ENCODE assay signal across 8 mouse cellular contexts in the genomic region with DNA sequence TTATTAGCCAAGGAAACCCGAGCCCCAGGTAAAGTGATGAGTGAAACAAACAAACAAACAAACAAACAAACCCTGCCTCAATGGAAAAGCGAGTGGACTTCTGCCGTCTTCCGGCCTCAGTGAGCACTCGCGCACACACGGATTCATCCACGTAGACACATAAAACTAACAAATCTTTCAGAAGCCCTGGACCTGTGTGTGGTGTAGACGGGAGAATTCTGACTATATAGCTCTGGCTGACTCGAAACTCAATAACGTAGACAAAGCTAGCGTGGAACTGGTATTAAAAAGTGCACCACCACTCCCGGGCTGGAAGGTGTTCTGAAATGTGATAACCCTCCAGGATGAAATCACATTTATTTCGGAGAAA. TPM values are rescaled to one million over a fixed set of nuclear protein-coding genes. Genes with fewer than 3 reads are reported as not detected.
DNase-seq lines count a peak whose midpoint lies in the region; ATAC-seq and TF ChIP-seq lines count a peak whose summit lies in the region.

No protein-coding gene starts in this region.

- intact Hi-C loops in gastrocnemius, adult 2 months (cut with DNase I) = loop anchor here (5.0 to 10.0 kb wide), 2 partner anchors 73 to 120 kb away; a partner anchor contains a TSS

- H3K9me3 ChIP-seq in intestine, embryonic 14.5 days (ENCODE audit: control insufficient read depth, low read length) = no peaks in the 10 kb centered on the region
- no peaks in the 10 kb centered on the region for H3K9me3 ChIP-seq in midbrain, embryonic 13.5 days

- H3K9ac ChIP-seq in intestine, embryonic 14.5 days (ENCODE audit: low read length) = peak overlapping the region; percentile 68
- peak overlapping the region; percentile 73 for H3K9ac ChIP-seq in midbrain, embryonic 13.5 days (replicated peaks)

- under 1% methylated on average over 14 of the region's 14 CpGs for WGBS in intestine, embryonic 14.5 days
- 0% methylated on average over 14 of the region's 14 CpGs for WGBS in midbrain, embryonic 13.5 days

- H3K4me1 ChIP-seq in intestine, embryonic 14.5 days (replicated peaks; ENCODE audit: control insufficient read depth, insufficient read depth, low read length) = peaks cover 10% of the 10 kb centered on the region
- H3K4me1 ChIP-seq in midbrain, embryonic 13.5 days (replicated peaks) = peaks cover 20% of the 10 kb centered on the region

- peak overlapping the region; percentile 89 for H3K4me3 ChIP-seq in gastrocnemius, adult 2 months
- peak overlapping the region; percentile 77 for H3K4me3 ChIP-seq in intestine, embryonic 14.5 days (ENCODE audit: low read depth, low read length)
- peak overlapping the region; percentile 90 for H3K4me3 ChIP-seq in midbrain, embryonic 13.5 days (replicated peaks)

- H3K4me2 ChIP-seq in intestine, embryonic 14.5 days (ENCODE audit: low read length) = peak overlapping the region; percentile 94
- H3K4me2 ChIP-seq in midbrain, embryonic 13.5 days (replicated peaks) = peak overlapping the region; percentile 88

- peak; percentile 25 for DNase-seq in gastrocnemius, adult 2 months
- DNase-seq in gastrocnemius, adult 18-20 months (ENCODE audit: low spot score) = no peak
- DNase-seq in urinary bladder, postnatal 14 days (ENCODE audit: low spot score) = peak; percentile 11
- DNase-seq in urinary bladder, postnatal 4 days (ENCODE audit: low spot score in 2 of 2) = no peak
- no peak for DNase-seq in intestine, embryonic 14.5 days (ENCODE audit: low spot score)
- DNase-seq in adrenal gland, adult (ENCODE audit: inconsistent age in 2 of 2, low spot score in 1 of 2) = no peak
- no peak for DNase-seq in frontal cortex, postnatal 36 days (ENCODE audit: low spot score in 2 of 2)

- no peaks in the 10 kb centered on the region for H3K36me3 ChIP-seq in intestine, embryonic 14.5 days (ENCODE audit: control insufficient read depth, insufficient read depth, low read length)
- no peaks in the 10 kb centered on the region for H3K36me3 ChIP-seq in midbrain, embryonic 13.5 days

- H3K27me3 ChIP-seq in intestine, embryonic 14.5 days (replicated peaks; ENCODE audit: control insufficient read depth, insufficient read depth, low read length) = no peaks in the 10 kb centered on the region
- no peaks in the 10 kb centered on the region for H3K27me3 ChIP-seq in midbrain, embryonic 13.5 days

- TF ChIP-seq CTCF in gastrocnemius, adult 2 months (IDR thresholded peaks at IDR 0.05) = peak; percentile 48

- H3K27ac ChIP-seq in gastrocnemius, adult 2 months = peak overlapping the region; percentile 86
- H3K27ac ChIP-seq in intestine, embryonic 14.5 days (ENCODE audit: low read depth) = peak overlapping the region; percentile 88
- peak overlapping the region; percentile 35; the same call in 1 of the 2 replicates for H3K27ac ChIP-seq in midbrain, embryonic 13.5 days

- ATAC-seq in intestine, embryonic 14.5 days (replicated peaks; ENCODE audit: low FRiP score, low TSS enrichment, low read depth) = peak; percentile 44; the same call in 1 of the 2 replicates
- peak; percentile 78 for ATAC-seq in midbrain, embryonic 13.5 days

RNA-seq across cellular contexts. Expression of a gene that starts 0.4 kb away (rescaled TPM):
- total RNA-seq in gastrocnemius, adult 2 months (2021) = 1 to 10 TPM; 1.1 to 1.2 TPM
- total RNA-seq in gastrocnemius, adult 18-20 months (2021) = 1 to 10 TPM; 1.6 to 1.7 TPM
- polyA plus RNA-seq in intestine, embryonic 14.5 days (2014; fragmentation: Nextera tagmentation; extraction: Ambion mirVana) = 13.1 and 14.9 TPM in 2 replicates
- polyA plus RNA-seq in midbrain, embryonic 13.5 days (2015; fragmentation: Nextera tagmentation; extraction: Ambion mirVana) = 9.9 and 10.2 TPM in 2 replicates

RNA-seq across cellular contexts. Expression of a gene that starts 18.0 kb away (rescaled TPM):
- 10 to 100 TPM in 1 of 2 experiments, 1 to 10 TPM in 1; 8.8 to 11.0 TPM for total RNA-seq in gastrocnemius, adult 2 months (2021)
- total RNA-seq in gastrocnemius, adult 18-20 months (2021) = 1 to 10 TPM; 5.9 to 7.7 TPM
- 17.8 and 19.9 TPM in 2 replicates for polyA plus RNA-seq in intestine, embryonic 14.5 days (2014; fragmentation: Nextera tagmentation; extraction: Ambion mirVana)
- 6.0 and 9.9 TPM in 2 replicates for polyA plus RNA-seq in midbrain, embryonic 13.5 days (2015; fragmentation: Nextera tagmentation; extraction: Ambion mirVana)

RNA-seq across cellular contexts. Expression of a gene that starts 27.7 kb away (rescaled TPM):
- 1 to 10 TPM; 4.4 to 5.0 TPM for total RNA-seq in gastrocnemius, adult 2 months (2021)
- total RNA-seq in gastrocnemius, adult 18-20 months (2021) = 1 to 10 TPM; 3.6 to 4.2 TPM
- polyA plus RNA-seq in intestine, embryonic 14.5 days (2014; fragmentation: Nextera tagmentation; extraction: Ambion mirVana) = 8.5 and 12.9 TPM in 2 replicates
- polyA plus RNA-seq in midbrain, embryonic 13.5 days (2015; fragmentation: Nextera tagmentation; extraction: Ambion mirVana) = 22.8 and 23.4 TPM in 2 replicates

RNA-seq across cellular contexts. Expression of a gene that starts 48.1 kb away (rescaled TPM):
- total RNA-seq in gastrocnemius, adult 2 months (2021) = under 1 TPM in 1 of 2 experiments, not detected in 1; 0.17 TPM
- under 1 TPM in 1 of 2 experiments, not detected in 1; 0.59 TPM for total RNA-seq in gastrocnemius, adult 18-20 months (2021)
- polyA plus RNA-seq in intestine, embryonic 14.5 days (2014; fragmentation: Nextera tagmentation; extraction: Ambion mirVana) = 0.73 and 0.78 TPM in 2 replicates
- polyA plus RNA-seq in midbrain, embryonic 13.5 days (2015; fragmentation: Nextera tagmentation; extraction: Ambion mirVana) = not detected in 2 replicates

Comparison
In these comparisons a context has a peak if more than half of its experiments do, and no peak if none do; other contexts are left out.
1. DNase-seq: peak in gastrocnemius, adult 2 months (single experiment) and urinary bladder, postnatal 14 days (single experiment); none in gastrocnemius, adult 18-20 months (single experiment), urinary bladder, postnatal 4 days (0 of 2), intestine, embryonic 14.5 days (single experiment), adrenal gland, adult (0 of 2) and frontal cortex, postnatal 36 days (0 of 2).
2. H3K27ac ChIP-seq: peak in every context shown above with its lines; median percentile 88 in intestine, embryonic 14.5 days; 86 in gastrocnemius, adult 2 months; 35 in midbrain, embryonic 13.5 days.
3. Peak in every context shown above with its lines, with median percentiles within 50 percentile points of each other: H3K4me3 ChIP-seq.